Mouse (Mus musculus): ENCODE results near the gene Ppara. TPM values are rescaled to one million over a fixed set of nuclear protein-coding genes. Genes with fewer than 3 reads are reported as not detected.

Ppara gene
- polyA plus RNA-seq, 1 experiment from 2014 or later, result 12.2 TPM

DNA sequence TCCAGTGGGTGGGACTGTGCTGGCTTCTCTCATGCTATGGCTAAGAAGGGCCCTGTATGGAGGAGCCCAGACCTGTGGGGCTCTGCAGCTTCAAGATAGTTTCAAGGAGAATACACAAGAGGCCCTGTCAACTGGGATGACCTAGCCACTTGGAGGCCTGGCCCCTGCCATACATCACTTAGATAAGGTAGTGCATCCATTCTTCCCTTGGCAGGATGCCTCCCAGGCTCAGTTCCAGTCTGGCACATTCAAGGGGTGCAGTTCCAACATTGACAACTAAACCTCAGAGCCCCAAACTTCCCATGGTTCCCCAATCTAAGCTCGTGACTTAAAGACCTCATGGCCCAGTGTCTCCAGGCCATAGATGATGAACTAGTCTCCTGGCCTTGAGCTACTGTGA is 40.4 kb upstream of the Ppara start:
- no peak overlapping the region for H3K27ac ChIP-seq (ENCODE audit: low read length)
- no peak overlapping the region for H3K4me3 ChIP-seq (replicated peaks; ENCODE audit: low read length)
- 82% methylated on average over 1 of the region's 1 CpGs for WGBS
- H3K27me3 ChIP-seq (ENCODE audit: control insufficient read depth, insufficient read depth, low read length), result no peaks in the 10 kb centered on the region
- H3K9ac ChIP-seq (ENCODE audit: low read length), result no peak overlapping the region
- H3K4me1 ChIP-seq (ENCODE audit: control insufficient read depth, insufficient read depth, low read length), result no peaks in the 10 kb centered on the region
- H3K4me2 ChIP-seq (ENCODE audit: low read depth, low read length), result no peak overlapping the region
- no peaks in the 10 kb centered on the region for H3K9me3 ChIP-seq (replicated peaks; ENCODE audit: control insufficient read depth, low read length)
- no peak for ATAC-seq (ENCODE audit: insufficient read depth, low FRiP score)
- peaks cover 36% of the 10 kb centered on the region for H3K36me3 ChIP-seq (ENCODE audit: control insufficient read depth, insufficient read depth, low read length)

DNA sequence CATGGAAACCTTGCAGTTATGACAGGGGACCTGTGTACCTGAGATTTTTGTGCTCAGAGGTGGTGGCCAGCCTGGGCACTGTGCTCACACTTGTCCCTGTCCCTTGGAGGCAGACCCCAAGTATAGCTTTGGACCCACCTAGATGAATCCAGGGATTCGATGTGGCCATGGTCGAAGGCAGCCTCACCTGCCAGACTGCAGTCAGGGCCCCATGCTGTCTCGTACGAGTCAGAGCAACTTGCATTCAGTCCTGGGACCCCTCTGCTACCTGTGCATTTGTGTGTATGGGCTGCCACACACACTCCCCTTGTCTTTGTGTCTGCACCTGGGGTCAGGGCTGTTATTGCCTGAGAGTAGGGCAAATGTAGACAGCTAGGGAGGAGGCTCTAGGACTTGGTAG is 39.5 kb upstream of the Ppara start:
- WGBS, result 86% methylated on average over 4 of the region's 4 CpGs
- Histone ChIP-seq H3K27me3 (ENCODE audit: control insufficient read depth, insufficient read depth, low read length) (no peaks in the 10 kb centered on the region), H3K4me2 (ENCODE audit: low read depth, low read length) (no peak overlapping the region), H3K9ac (ENCODE audit: low read length) (no peak overlapping the region), H3K9me3 (replicated peaks; ENCODE audit: control insufficient read depth, low read length) (no peaks in the 10 kb centered on the region), H3K4me1 (ENCODE audit: control insufficient read depth, insufficient read depth, low read length) (no peaks in the 10 kb centered on the region), H3K36me3 (ENCODE audit: control insufficient read depth, insufficient read depth, low read length) (peaks cover 36% of the 10 kb centered on the region; the same call in 1 of the 2 replicates), H3K4me3 (replicated peaks; ENCODE audit: low read length) (no peak overlapping the region), H3K27ac (ENCODE audit: low read length) (no peak overlapping the region)
- no peak for ATAC-seq (ENCODE audit: insufficient read depth, low FRiP score)

DNA sequence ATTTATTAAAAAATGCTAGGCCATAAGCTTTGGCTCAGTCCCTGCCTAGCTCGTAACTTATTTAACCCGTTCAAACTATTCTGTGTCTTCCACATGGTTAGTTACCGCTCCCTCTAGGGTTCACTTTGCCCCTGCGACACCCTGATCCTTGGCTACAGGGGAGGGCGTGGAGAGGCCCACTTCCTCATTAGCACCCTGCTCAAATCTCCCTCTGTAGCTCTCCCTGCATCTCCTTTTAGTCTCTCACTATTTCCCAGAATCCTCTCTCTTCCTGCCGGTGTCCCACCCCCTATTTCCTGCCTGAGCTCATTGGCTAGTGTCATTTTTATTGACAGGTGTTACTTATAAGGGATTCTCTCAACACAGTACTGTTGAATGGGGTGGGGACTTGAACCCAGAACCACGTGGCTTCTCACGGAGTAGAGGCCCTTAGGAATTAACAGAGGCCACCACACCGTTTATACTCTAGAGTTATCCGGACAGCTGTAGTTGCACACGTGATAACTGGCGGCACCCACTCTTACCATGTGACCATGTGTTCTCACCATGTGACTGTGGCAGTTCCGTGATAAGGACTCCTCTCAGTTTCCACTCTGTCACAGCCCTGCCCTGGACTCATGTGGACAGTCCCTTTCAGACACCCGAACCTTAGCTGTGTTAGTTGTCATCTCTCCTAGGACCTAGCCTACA is 36.3 kb upstream of the Ppara start:
- WGBS, result 86% methylated on average over 14 of the region's 14 CpGs
- Histone ChIP-seq H3K4me2 (ENCODE audit: low read depth, low read length) (no peak overlapping the region), H3K9ac (ENCODE audit: low read length) (no peak overlapping the region), H3K9me3 (replicated peaks; ENCODE audit: control insufficient read depth, low read length) (no peaks in the 10 kb centered on the region), H3K36me3 (ENCODE audit: control insufficient read depth, insufficient read depth, low read length) (peaks cover 32% of the 10 kb centered on the region; the same call in 1 of the 2 replicates), H3K27ac (ENCODE audit: low read length) (no peak overlapping the region), H3K4me3 (replicated peaks; ENCODE audit: low read length) (no peak overlapping the region), H3K4me1 (ENCODE audit: control insufficient read depth, insufficient read depth, low read length) (peaks cover 8% of the 10 kb centered on the region; the same call in 1 of the 2 replicates), H3K27me3 (ENCODE audit: control insufficient read depth, insufficient read depth, low read length) (no peaks in the 10 kb centered on the region)
- ATAC-seq (ENCODE audit: insufficient read depth, low FRiP score), result no peak

DNA sequence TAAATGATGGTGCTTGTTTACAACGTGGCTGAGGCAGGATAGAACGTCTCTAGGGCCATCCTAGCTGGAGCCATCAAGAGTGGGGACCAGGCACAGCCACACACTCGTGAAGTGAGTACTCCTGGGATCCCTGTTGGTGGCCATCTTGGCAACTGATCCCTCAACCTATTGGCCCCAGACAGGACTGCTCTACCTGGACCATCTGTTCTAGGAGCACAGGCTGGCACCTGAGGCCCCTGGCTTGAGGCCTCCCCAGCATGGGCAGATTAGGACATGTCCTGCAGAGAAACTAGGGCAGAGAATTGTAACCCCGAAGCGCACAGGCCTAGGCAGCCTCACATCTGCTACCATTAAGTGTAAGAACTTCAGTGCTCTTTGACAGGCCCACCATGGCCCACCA is 35.3 kb upstream of the Ppara start:
- Histone ChIP-seq H3K4me3 (replicated peaks; ENCODE audit: low read length) (no peak overlapping the region), H3K4me2 (ENCODE audit: low read depth, low read length) (no peak overlapping the region), H3K36me3 (ENCODE audit: control insufficient read depth, insufficient read depth, low read length) (peaks cover 24% of the 10 kb centered on the region; the same call in 1 of the 2 replicates), H3K27me3 (ENCODE audit: control insufficient read depth, insufficient read depth, low read length) (no peaks in the 10 kb centered on the region), H3K27ac (ENCODE audit: low read length) (no peak overlapping the region), H3K4me1 (ENCODE audit: control insufficient read depth, insufficient read depth, low read length) (peaks cover 9% of the 10 kb centered on the region; the same call in 1 of the 2 replicates), H3K9ac (ENCODE audit: low read length) (no peak overlapping the region), H3K9me3 (replicated peaks; ENCODE audit: control insufficient read depth, low read length) (no peaks in the 10 kb centered on the region)
- 85% methylated on average over 5 of the region's 5 CpGs for WGBS
- no peak for ATAC-seq (ENCODE audit: insufficient read depth, low FRiP score)

DNA sequence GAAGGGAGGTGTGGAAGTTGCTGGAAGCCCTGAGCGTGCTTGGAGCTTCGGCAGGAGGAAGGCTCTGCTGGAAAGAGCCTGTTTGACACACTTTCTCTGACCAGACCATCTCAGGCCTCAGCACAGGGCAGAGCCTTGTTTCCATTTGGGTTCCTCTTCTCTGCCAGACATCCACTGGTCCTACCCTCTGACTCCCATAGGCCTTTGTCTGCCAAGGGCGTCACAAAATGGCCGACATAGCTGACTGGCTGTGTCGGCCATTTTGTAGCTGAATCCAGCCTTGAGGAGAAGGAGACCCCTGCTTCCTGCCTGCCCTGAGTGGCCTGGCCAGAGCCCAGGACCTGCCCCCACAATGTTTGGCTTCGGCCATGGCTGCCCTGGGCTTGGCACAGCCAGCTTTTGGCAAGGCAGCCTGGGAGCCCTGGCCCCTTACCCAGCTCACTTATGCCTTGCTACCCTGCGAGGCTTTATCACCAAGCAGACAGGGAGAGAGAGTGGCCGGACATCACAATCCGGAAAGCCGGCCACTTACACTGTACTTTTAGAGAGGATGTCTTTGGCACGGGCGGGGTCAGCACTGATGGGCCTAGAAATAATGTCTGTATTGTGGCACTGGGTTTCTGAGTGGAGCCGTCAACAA is 34.8 kb upstream of the Ppara start:
- Histone ChIP-seq H3K4me2 (ENCODE audit: low read depth, low read length) (no peak overlapping the region), H3K36me3 (ENCODE audit: control insufficient read depth, insufficient read depth, low read length) (peaks cover 20% of the 10 kb centered on the region; the same call in 1 of the 2 replicates)
- WGBS, result 93% methylated on average over 13 of the region's 13 CpGs

GRCm38 (mm10) chr15:85700716-85701115 is 34.1 kb upstream of the Ppara start:
- Histone ChIP-seq H3K36me3 (ENCODE audit: control insufficient read depth, insufficient read depth, low read length) (peaks cover 18% of the 10 kb centered on the region; the same call in 1 of the 2 replicates), H3K4me2 (ENCODE audit: low read depth, low read length) (no peak overlapping the region), H3K4me1 (ENCODE audit: control insufficient read depth, insufficient read depth, low read length) (peaks cover 9% of the 10 kb centered on the region; the same call in 1 of the 2 replicates), H3K9me3 (replicated peaks; ENCODE audit: control insufficient read depth, low read length) (no peaks in the 10 kb centered on the region), H3K9ac (ENCODE audit: low read length) (no peak overlapping the region), H3K27ac (ENCODE audit: low read length) (no peak overlapping the region), H3K27me3 (ENCODE audit: control insufficient read depth, insufficient read depth, low read length) (no peaks in the 10 kb centered on the region), H3K4me3 (replicated peaks; ENCODE audit: low read length) (no peak overlapping the region)
- WGBS, result 85% methylated on average over 9 of the region's 9 CpGs
- no peak for ATAC-seq (ENCODE audit: insufficient read depth, low FRiP score)

More for the DNA sequence above, 34.8 kb upstream of the Ppara start:
- peaks cover 9% of the 10 kb centered on the region; the same call in 1 of the 2 replicates for H3K4me1 ChIP-seq (ENCODE audit: control insufficient read depth, insufficient read depth, low read length)
- H3K9ac ChIP-seq (ENCODE audit: low read length), result no peak overlapping the region
- no peaks in the 10 kb centered on the region for H3K9me3 ChIP-seq (replicated peaks; ENCODE audit: control insufficient read depth, low read length)
- no peaks in the 10 kb centered on the region for H3K27me3 ChIP-seq (ENCODE audit: control insufficient read depth, insufficient read depth, low read length)
- ATAC-seq (ENCODE audit: insufficient read depth, low FRiP score), result no peak
- no peak overlapping the region for H3K27ac ChIP-seq (ENCODE audit: low read length)
- H3K4me3 ChIP-seq (replicated peaks; ENCODE audit: low read length), result no peak overlapping the region

DNA sequence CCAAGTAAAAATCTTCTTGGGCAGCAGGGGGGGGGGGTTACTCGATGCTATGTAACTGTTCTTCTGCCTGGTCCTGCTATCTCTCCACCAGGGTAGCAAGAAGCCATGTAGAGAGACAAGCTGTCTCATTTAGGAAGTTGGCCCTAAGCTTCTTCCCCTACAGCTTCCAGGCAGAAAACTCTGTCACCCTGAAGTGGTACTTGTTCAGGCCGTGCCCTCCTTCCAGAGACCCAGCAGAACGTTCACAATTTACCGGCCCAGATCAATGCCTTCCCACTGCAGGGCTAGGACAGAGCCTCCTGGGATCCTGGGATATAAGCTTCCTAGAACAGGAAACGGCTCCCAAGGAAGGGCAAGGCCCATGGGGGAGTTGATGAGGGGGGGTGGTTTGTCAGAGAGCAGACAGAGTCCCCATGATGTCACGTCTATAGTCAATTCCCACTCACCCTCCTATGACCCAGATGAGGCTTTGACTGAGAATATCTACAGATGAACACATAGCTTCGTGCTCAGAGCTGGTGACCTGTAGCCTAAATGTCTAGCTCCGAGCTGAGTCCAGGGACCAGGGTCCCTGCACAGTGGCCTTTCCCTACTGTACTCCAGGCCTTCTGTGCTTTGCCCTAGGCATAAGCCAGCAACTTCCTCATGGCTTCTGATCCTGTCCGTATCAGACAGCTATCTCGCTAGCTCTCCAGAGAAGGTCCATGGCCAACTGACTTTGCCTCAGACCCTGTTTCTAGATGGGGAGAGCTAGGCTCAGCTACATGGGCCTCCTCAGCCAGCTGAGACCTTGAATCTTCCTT is 33.5 kb upstream of the Ppara start:
- WGBS, result 73% methylated on average over 10 of the region's 10 CpGs
- H3K4me2 ChIP-seq (ENCODE audit: low read depth, low read length), result no peak overlapping the region
- no peak overlapping the region for H3K27ac ChIP-seq (ENCODE audit: low read length)
- H3K36me3 ChIP-seq (ENCODE audit: control insufficient read depth, insufficient read depth, low read length), result peaks cover 21% of the 10 kb centered on the region; the same call in 1 of the 2 replicates
- peaks cover 9% of the 10 kb centered on the region; the same call in 1 of the 2 replicates for H3K4me1 ChIP-seq (ENCODE audit: control insufficient read depth, insufficient read depth, low read length)
- no peak overlapping the region for H3K4me3 ChIP-seq (replicated peaks; ENCODE audit: low read length)
- ATAC-seq (ENCODE audit: insufficient read depth, low FRiP score), result no peak
- no peaks in the 10 kb centered on the region for H3K27me3 ChIP-seq (ENCODE audit: control insufficient read depth, insufficient read depth, low read length)
- no peaks in the 10 kb centered on the region for H3K9me3 ChIP-seq (replicated peaks; ENCODE audit: control insufficient read depth, low read length)
- no peak overlapping the region for H3K9ac ChIP-seq (ENCODE audit: low read length)

DNA sequence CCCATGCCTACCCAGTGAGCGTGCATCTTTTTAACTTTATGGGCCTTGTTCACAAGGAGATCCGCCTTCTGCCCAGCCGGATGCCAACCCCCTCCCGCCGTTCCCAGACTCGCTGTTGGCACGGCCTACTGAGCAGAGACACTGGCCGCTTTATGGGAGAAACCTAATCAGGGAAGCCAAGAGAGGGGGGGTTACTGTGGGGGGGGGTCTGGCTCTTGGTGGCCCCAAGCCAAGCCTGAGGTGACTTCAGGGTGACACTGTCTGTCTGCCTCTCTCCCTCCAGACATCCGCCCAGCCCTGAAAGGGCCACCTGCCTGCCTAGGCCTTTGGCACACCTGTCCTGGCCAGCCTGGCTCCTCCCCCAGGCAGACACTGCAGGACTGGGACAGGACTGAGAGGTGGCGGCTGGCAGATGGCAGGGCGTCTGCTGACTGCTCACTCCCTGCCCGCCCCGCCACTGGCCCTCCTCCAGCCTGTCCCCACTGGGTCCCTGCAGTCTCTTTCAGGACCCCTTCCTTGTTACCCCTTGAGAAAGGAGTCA is 32.3 kb upstream of the Ppara start:
- no peaks in the 10 kb centered on the region for H3K27me3 ChIP-seq (ENCODE audit: control insufficient read depth, insufficient read depth, low read length)
- H3K4me1 ChIP-seq (ENCODE audit: control insufficient read depth, insufficient read depth, low read length), result peaks cover 9% of the 10 kb centered on the region; the same call in 1 of the 2 replicates
- 83% methylated on average over 13 of the region's 13 CpGs for WGBS
- H3K9me3 ChIP-seq (replicated peaks; ENCODE audit: control insufficient read depth, low read length), result no peaks in the 10 kb centered on the region
- H3K27ac ChIP-seq (ENCODE audit: low read length), result 0 out of 2 replicates have a peak overlapping the region, but pooled peaks have one; percentile 19
- ATAC-seq (ENCODE audit: insufficient read depth, low FRiP score), result peak; percentile 51; the same call in 1 of the 2 replicates
- H3K36me3 ChIP-seq (ENCODE audit: control insufficient read depth, insufficient read depth, low read length), result peaks cover 21% of the 10 kb centered on the region; the same call in 1 of the 2 replicates
- no peak overlapping the region for H3K4me2 ChIP-seq (ENCODE audit: low read depth, low read length)
- H3K4me3 ChIP-seq (replicated peaks; ENCODE audit: low read length), result no peak overlapping the region
- H3K9ac ChIP-seq (ENCODE audit: low read length), result no peak overlapping the region
